Mouse (Mus musculus): ENCODE results near the gene Slc22a1. TPM values are rescaled to one million over a fixed set of nuclear protein-coding genes. Genes with fewer than 3 reads are reported as not detected.

The Slc22a1 gene
- total RNA-seq (2023), result not detected

DNA sequence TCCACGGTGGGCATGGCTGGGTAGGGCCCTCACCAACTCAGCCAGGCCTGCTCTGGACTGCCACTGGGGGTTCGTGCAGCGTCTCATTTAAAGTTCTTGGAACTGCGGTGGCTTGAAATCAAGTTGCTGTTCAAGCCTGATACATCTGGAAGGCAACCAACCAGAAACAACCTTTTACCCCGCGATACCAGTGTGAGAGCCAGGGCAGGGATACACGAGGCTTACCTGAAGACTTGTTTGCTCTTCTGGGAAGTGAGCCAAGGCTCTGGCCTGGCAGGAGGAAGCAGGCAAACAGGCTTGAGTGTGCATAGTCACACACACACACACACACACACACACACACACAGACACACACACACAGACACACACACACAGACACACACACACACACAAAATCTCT is at the start of gene Slc22a1:
Gene Slc22a1, minus strand, starts transcription at position 184 of the 400 bp plus-strand sequence.

Other genes with a start within 250 kb of the Slc22a1 start
- 1 to 10 TPM; 1.2 to 1.9 TPM for gene Slc22a3, start 168.1 kb downstream of the Slc22a1 start, total RNA-seq (2023)
- gene Slc22a2, start 91.7 kb downstream of the Slc22a1 start, total RNA-seq (2023), result not detected
- 10 to 100 TPM in 1 of 2 experiments, 1 to 10 TPM in 1; 9.7 to 13.7 TPM for gene Igf2r, start 93.8 kb upstream of the Slc22a1 start, total RNA-seq (2023)
- gene Mas1, start 192.3 kb upstream of the Slc22a1 start, total RNA-seq (2023), result not detected
- not detected for gene Mrgprh, start 200.2 kb upstream of the Slc22a1 start, total RNA-seq (2023)
- 1 to 10 TPM; 2.0 to 3.2 TPM for gene Pnldc1, start 234.4 kb upstream of the Slc22a1 start, total RNA-seq (2023)
- gene Tcp1, start 239.9 kb upstream of the Slc22a1 start, total RNA-seq (2023), result 100 to 1,000 TPM; 233 to 244 TPM
- 10 to 100 TPM; 40.7 to 44.4 TPM for gene Mrpl18, start 240.5 kb upstream of the Slc22a1 start, total RNA-seq (2023)

All from B cell, adult 67 days (primary cell).